ENCODE assay signal across 9 mouse cellular contexts in the genomic region with DNA sequence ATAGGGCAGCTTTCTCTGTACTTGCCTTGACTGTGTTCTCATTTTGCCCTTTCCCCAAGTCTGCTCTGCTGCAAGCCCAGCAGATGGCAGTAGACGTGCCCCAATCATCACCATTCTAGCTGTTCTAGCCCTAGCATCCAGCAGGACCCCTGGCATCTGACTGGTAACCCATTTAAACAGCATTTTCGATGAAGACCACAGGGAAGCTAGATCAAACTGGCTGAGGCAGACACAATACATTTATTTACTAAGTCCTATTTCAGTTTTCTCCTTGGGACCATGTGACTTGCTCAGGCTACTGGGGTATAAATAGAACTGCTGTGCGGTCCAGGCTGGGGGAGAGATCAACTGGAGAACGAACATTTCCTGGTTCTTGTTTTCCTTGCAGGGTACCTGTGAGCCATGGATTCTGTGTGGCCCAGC.
DNase-seq lines count a peak whose midpoint lies in the region; ATAC-seq and TF ChIP-seq lines count a peak whose summit lies in the region.
"Had no signal": no experiment of that assay in that cellular context is flagged by ENCODE, and none has a peak within 500 bp of the region (broad histone marks: within the 10 kb centered on the region; RNA-seq: fewer than 3 reads in every experiment).

No protein-coding gene starts in this region.

- 51% methylated on average over 4 of the region's 4 CpGs for WGBS in forebrain, embryonic 11.5 days
- 57% methylated on average over 4 of the region's 4 CpGs for WGBS in forebrain, embryonic 10.5 days
- WGBS in forebrain, embryonic 16.5 days: 48% methylated on average over 4 of the region's 4 CpGs
- WGBS in hindbrain, embryonic 10.5 days: 62% methylated on average over 4 of the region's 4 CpGs
- 54% methylated on average over 4 of the region's 4 CpGs for WGBS in small intestine, adult 2 months

- no peaks in the 10 kb centered on the region for H3K4me1 ChIP-seq in forebrain, embryonic 11.5 days (replicated peaks; ENCODE audit: control insufficient read depth, insufficient read depth, low read length)
- peaks cover 6% of the 10 kb centered on the region for H3K4me1 ChIP-seq in forebrain, embryonic 10.5 days
- H3K4me1 ChIP-seq in forebrain, embryonic 16.5 days (replicated peaks; ENCODE audit: control insufficient read depth, insufficient read depth, low read length): no peaks in the 10 kb centered on the region; the same call in 1 of the 2 replicates
- peaks cover 15% of the 10 kb centered on the region for H3K4me1 ChIP-seq in hindbrain, embryonic 10.5 days (replicated peaks)
- no peaks in the 10 kb centered on the region; the same call in 1 of the 2 replicates for H3K4me1 ChIP-seq in small intestine, adult 2 months (ENCODE audit: control insufficient read depth, insufficient read depth, insufficient read length, low read length)

- no peak overlapping the region for H3K4me3 ChIP-seq in forebrain, embryonic 11.5 days (ENCODE audit: low read depth, low read length)
- no peak overlapping the region for H3K4me3 ChIP-seq in forebrain, embryonic 10.5 days
- no peak overlapping the region for H3K4me3 ChIP-seq in forebrain, embryonic 16.5 days (replicated peaks; ENCODE audit: low read length)
- no peak overlapping the region for H3K4me3 ChIP-seq in hindbrain, embryonic 10.5 days
- no peak overlapping the region for H3K4me3 ChIP-seq in small intestine, adult 2 months (ENCODE audit: low read depth, low read length)

- no peaks in the 10 kb centered on the region for H3K27me3 ChIP-seq in forebrain, embryonic 11.5 days (ENCODE audit: control insufficient read depth, insufficient read depth, low read length)
- no peaks in the 10 kb centered on the region for H3K27me3 ChIP-seq in forebrain, embryonic 10.5 days (ENCODE audit: poor library complexity, severe bottlenecking)
- no peaks in the 10 kb centered on the region for H3K27me3 ChIP-seq in forebrain, embryonic 16.5 days (replicated peaks; ENCODE audit: control insufficient read depth, insufficient read depth, low read length)
- no peaks in the 10 kb centered on the region for H3K27me3 ChIP-seq in hindbrain, embryonic 10.5 days (ENCODE audit: insufficient read depth, poor library complexity, severe bottlenecking)
- H3K27me3 ChIP-seq in small intestine, adult 2 months (ENCODE audit: control insufficient read depth, insufficient read depth, low read length): no peaks in the 10 kb centered on the region

- DNase-seq in forebrain, embryonic 11.5 days (ENCODE audit: low spot score): peak; percentile 59
- no peak for DNase-seq in forebrain, embryonic 10.5 days (ENCODE audit: extremely low spot score, low spot score)
- peak; percentile 31 for DNase-seq in c-Kit-positive CD71-positive TER-119-positive erythroid progenitor cells, embryonic 14.5 days (ENCODE audit: low spot score)
- peak; percentile 18 for DNase-seq in hindbrain, embryonic 10.5 days (ENCODE audit: low spot score)
- peak; percentile 72 for DNase-seq in layer of hippocampus, adult 9-11 months

- ATAC-seq in forebrain, embryonic 11.5 days (replicated peaks; ENCODE audit: low FRiP score): peak; percentile 30; the same call in 1 of the 2 replicates
- peak; percentile 87 for ATAC-seq in forebrain, embryonic 16.5 days
- peak; percentile 83 for ATAC-seq in megakaryocyte progenitor cell, adult 5-6 weeks (replicated peaks; ENCODE audit: poor library complexity)

- no peak overlapping the region for H3K9ac ChIP-seq in forebrain, embryonic 11.5 days (ENCODE audit: low read length)
- H3K9ac ChIP-seq in forebrain, embryonic 16.5 days (replicated peaks; ENCODE audit: low read depth, low read length): no peak overlapping the region

- peak; percentile 64; the same call in 1 of the 2 replicates for TF ChIP-seq CTCF in small intestine, adult 2 months (IDR thresholded peaks at IDR 0.05; ENCODE audit: extremely low read depth, insufficient read length, insufficient replicate concordance, low read depth, low read length)

- no peaks in the 10 kb centered on the region for H3K36me3 ChIP-seq in forebrain, embryonic 11.5 days (ENCODE audit: control insufficient read depth, insufficient read depth, low read length)
- no peaks in the 10 kb centered on the region for H3K36me3 ChIP-seq in forebrain, embryonic 10.5 days (replicated peaks)
- H3K36me3 ChIP-seq in forebrain, embryonic 16.5 days (ENCODE audit: control insufficient read depth, insufficient read depth): no peaks in the 10 kb centered on the region
- H3K36me3 ChIP-seq in hindbrain, embryonic 10.5 days: no peaks in the 10 kb centered on the region
- no peaks in the 10 kb centered on the region; the same call in 1 of the 2 replicates for H3K36me3 ChIP-seq in small intestine, adult 2 months (ENCODE audit: control insufficient read depth, insufficient read depth, low read length)
- H3K36me3 ChIP-seq: G1E had no signal

- no peaks in the 10 kb centered on the region for H3K9me3 ChIP-seq in forebrain, embryonic 11.5 days (ENCODE audit: control insufficient read depth, low read length)
- no peaks in the 10 kb centered on the region for H3K9me3 ChIP-seq in forebrain, embryonic 10.5 days
- H3K9me3 ChIP-seq in forebrain, embryonic 16.5 days (ENCODE audit: control insufficient read depth, low read length): no peaks in the 10 kb centered on the region
- H3K9me3 ChIP-seq in hindbrain, embryonic 10.5 days: no peaks in the 10 kb centered on the region
- H3K9me3 ChIP-seq: G1E had no signal

- no peak overlapping the region for H3K27ac ChIP-seq in forebrain, embryonic 11.5 days (ENCODE audit: low read depth, low read length)
- no peak overlapping the region for H3K27ac ChIP-seq in forebrain, embryonic 10.5 days
- H3K27ac ChIP-seq in forebrain, embryonic 16.5 days (ENCODE audit: low read length): no peak overlapping the region
- no peak overlapping the region for H3K27ac ChIP-seq in hindbrain, embryonic 10.5 days
- no peak overlapping the region for H3K27ac ChIP-seq in small intestine, adult 2 months (ENCODE audit: insufficient read depth, low read depth, low read length)

- no peak for TF ChIP-seq POLR2A in small intestine, adult 2 months (IDR thresholded peaks at IDR 0.05; ENCODE audit: low read depth, low read length)

- no peak overlapping the region for H3K4me2 ChIP-seq in forebrain, embryonic 11.5 days (ENCODE audit: low read depth, low read length, severe bottlenecking)
- no peak overlapping the region for H3K4me2 ChIP-seq in forebrain, embryonic 16.5 days (ENCODE audit: low read length)

Comparison
In these comparisons a context has a peak if more than half of its experiments do, and no peak if none do; other contexts are left out.
1. ATAC-seq: peak in every context shown above with its lines; median percentile 87 in forebrain, embryonic 16.5 days; 83 in megakaryocyte progenitor cell, adult 5-6 weeks; 30 in forebrain, embryonic 11.5 days.